Mouse (Mus musculus): Measurements from ENCODE around the gene Lck. TPM values are rescaled to one million over a fixed set of nuclear protein-coding genes. Genes with fewer than 3 reads are reported as not detected.

Gene Lck
- total RNA-seq (2021), result not detected
- long read RNA-seq, experiment 1, result 0 reads
- long read RNA-seq, experiment 2, result 0 reads

DNA sequence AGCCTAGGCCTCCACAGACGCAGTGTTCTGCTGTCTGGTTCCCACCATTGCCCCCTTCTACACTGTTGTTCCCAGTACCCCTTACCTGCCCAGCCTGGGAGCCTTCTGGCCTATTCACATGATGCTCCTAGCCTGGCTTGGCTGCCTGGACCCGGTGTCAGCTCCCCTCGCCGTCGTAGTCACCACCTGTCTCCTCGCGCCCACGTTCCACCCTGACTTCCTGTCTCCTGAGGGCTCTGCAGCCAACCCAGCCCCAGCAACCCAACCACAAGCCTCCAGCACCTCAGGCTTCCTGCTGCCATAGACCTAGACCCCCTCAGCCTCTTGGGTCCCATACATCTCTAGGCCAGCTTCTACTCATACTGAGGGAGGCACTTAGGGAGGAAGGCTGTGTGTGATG lies at the start of gene Lck:
Gene Lck (minus strand): TSS at position 212 of the 400 bp plus-strand sequence.
- no peak for DNase-seq (ENCODE audit: low spot score)

DNA sequence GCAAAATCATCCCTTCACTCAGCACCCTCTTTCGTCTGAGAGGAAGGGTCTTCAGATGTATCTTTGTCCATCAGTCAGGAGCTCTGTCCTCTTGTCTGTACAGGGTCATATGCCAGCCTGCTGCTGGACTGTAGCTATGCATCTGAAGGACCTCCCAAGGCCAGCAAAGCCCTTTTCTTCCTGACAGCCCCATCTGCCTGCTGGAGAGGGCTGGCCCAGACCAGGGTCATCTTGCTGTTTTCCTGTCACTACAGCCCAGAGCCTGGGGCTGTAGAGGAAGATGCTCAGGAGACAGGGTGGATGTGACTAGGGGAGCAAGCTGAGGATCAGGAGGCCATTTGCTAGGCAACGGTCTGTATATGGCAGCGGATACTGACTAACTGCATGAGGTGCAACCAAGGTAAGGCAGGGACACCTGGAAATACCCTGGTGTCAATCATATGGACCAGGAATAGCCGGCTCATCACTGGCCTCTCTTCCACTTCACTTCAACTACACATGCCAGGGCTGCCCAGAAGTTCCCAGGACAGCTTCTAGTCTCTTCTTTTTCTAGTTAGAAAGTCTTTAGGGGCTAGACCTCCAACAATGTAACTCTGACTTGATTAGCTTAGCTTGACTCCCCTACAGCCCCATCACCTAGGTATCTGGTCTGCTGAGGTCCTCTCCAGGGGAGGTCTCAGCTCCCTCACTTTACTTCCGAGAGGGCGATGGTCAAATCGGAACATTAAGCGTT lies 49.5 kb upstream of the Lck start:
- DNase-seq (ENCODE audit: low spot score), result no peak

DNA sequence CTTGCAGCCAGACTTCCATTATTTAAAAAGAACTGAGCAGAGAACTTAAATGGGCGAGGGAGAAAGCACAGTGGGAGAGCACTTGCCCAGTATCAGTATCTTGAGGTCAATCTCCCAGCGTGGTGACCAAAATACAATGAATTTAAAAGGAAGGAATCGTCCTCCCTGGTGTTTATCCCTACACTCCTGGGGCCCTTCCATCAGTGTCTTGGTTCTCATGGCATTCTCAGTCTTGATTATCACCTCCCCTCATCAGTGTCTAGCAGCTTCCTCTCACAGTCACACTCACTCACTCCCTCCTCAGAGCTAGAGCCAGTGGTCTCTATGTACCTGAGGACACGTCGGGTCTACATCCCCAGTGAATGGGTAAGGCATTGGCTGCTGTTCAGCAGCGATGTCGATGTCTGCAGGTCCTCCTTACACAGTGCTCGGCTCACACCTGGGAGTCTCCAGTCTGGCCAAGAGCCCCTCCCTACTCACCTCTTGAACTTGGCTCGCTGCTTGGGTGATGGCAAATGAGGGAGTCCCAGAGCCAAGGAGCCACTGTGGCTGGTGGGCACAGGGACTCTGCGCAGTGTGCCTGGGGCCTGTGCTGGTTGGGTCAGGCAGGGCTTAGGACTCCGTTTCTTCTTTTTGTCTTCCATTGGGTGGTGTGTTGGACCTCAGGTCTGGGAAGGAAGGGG lies 48.8 kb upstream of the Lck start:
- no peak for DNase-seq (ENCODE audit: low spot score)

DNA sequence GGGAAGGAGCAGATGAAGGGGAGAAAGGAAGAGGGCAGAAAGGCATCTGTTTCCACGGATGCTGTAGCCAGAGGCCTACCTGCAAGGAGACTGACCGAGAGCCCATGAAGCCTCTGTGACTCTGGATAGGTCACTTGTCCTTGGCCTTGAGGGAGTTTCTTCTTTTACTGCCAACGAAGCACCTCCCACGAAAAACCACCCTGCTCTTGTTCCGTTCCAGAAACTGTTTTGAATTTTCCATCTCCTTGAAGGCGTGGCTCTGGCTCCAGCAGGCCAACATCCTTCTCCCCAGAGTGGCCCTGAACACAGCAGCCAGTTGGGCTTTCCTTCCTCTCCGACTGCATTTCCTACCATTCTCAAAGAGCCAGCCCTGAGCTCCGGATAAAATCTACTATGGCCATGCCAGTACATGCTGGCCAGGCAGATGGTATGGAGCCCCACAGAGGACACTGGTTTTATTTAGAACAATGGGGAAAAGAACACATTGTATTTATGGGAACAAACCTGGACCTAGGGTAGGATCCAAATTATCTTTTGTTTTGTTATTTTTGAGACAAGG lies 47.9 kb upstream of the Lck start:
- DNase-seq (ENCODE audit: low spot score), result peak; percentile 55

DNA sequence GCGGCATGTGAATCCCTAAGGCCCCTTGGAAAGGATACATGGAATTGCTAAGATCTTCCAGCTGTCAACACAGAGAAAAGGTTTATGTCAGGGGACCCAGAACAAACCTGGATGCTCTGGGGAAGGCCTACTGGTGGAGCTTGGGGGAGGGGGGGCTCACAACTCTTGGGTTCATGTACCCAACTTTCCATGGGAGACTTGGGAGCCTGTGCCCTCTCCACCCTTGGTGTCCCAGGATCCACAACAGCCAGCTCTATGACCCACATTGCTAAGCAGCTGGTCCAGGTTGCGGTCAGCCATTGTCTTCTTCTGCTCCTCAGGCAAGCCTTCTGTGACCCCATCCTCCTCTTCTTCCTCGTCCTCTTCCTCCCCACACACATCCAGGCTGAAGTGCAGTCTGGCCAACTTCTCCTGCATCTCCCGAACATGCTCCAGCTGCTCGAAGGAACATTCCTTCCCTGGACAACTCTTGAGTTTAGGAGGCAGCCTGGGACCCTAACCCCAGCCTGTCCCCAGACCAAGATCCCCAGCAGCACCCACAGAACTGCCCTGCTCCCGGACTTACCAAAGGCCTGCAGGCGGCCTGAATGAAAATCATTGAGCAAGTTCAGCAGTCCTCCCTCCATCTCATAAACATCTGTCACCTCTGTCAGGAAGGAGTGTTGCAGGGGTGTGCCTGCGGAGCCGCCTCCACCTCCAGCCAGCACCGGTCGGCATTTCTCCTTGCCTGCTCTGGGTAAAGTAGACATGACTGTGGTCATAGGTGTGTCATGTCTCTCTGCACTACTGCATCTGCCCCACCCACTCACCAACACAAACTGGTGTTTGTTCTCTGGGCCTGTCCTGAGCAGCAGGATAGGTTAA lies 47.2 kb upstream of the Lck start:
- DNase-seq (ENCODE audit: low spot score), result no peak

DNA sequence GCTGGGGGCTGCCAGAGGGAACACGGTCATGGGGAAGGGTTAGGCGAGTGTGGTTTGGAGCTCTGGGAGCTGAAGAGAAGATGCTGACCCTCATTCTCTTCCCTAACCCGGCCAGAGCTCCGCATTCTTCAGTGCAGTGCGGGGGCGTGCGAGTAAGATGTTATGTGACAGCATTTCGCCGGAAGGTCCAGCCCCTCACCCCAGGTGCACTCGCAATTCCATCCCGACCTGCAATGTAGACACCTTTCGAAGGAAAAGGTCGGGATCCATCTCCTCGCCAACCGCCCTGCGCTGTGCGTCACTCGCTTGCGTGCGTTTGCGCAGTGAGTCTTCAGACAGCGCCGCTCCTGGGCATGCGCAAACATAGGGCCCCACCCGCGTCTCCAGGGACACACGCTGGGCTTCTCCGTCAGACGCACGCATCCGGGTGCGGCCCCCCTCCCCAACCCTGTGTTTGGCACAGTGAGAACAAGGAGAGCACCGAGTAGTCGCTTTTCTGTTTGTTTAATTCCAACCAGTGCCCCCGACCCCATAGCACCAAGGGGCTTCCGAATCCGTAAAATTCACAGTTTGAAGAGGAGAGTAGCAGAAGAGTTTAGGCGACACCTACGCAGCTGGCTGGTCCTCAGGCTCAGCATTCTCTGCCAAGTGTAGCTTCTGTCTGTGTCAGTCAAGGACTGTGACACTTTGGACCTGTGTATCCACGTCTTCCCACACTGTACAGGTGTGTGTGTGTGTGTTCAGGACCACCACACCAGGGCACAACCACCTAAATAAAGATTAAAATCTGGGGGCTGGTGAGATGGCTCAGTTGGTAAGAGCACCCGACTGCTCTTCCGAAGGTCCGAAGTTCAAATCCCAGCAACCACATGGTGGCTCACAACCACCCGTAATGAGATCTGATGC lies 45.6 kb upstream of the Lck start, which contains the start of gene Iqcc:
Gene Iqcc (minus strand): TSS at position 314 of the 906 bp plus-strand sequence.
- peak; percentile 97 for DNase-seq (ENCODE audit: low spot score)

DNA sequence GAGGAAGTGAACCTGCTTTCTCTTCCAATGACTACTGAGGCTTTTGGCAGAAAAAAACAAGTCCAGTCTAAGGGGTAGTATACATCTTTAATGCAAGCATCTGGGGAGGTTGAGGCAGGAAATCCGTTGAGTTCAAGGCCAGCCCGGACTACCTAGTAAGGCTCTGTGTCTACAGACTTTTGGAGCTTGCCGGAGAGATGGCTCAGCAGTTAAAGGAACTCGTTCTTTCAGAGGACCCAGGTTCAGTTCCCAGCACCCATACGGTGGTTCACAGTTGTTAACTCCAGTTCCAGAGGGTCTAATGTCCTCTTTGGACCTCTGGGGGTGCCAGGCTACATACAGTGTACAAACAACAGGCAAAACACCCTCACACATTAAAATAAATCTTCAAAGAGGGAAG lies 44.6 kb upstream of the Lck start:
- DNase-seq (ENCODE audit: low spot score), result no peak

DNA sequence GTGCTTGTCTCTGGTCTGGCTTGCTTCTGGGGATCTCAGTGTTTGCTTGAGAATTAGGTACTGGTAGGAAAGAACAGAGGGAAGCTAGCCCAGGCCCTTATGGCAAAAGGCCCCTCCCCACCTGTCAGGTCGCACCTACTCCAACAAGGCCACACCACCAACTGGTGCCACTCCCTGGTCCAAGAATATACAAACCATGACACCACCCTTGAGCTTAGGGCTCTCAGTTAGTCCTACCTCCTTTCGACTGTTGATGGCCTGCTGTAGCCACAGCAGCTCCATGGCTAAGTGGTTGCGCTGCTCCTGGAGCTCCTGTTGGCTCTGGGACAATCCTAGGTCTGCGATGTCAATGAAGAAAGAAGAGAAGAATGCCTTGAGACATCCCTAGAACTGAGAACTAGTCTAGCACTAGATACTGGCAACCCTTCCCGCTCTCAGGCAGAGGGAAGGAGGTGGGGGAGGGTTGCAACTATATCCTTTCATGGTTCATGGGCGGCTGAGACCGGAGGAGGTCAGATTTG lies 43.7 kb upstream of the Lck start:
- no peak for DNase-seq (ENCODE audit: low spot score)

DNA sequence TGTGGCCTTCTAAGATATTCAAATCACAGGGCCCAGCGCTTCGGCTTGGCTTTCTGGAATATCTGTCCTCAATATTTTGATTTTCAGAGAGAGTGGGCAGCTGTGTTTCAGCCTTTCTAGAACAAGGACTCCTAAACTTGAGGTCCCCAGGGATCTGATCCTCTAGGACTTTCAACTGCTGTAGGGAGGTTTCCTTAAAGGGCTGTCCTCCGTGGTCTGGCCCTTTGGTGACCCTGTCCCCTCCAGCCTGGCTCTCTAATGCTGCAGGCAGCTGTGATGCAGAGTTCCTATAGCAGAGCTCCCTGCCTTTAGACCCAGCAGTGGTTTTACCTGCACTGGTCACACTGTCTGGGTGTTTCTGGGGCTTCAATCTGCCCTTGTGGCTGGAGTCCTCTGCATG lies 43.2 kb upstream of the Lck start:
- DNase-seq (ENCODE audit: low spot score), result no peak

DNA sequence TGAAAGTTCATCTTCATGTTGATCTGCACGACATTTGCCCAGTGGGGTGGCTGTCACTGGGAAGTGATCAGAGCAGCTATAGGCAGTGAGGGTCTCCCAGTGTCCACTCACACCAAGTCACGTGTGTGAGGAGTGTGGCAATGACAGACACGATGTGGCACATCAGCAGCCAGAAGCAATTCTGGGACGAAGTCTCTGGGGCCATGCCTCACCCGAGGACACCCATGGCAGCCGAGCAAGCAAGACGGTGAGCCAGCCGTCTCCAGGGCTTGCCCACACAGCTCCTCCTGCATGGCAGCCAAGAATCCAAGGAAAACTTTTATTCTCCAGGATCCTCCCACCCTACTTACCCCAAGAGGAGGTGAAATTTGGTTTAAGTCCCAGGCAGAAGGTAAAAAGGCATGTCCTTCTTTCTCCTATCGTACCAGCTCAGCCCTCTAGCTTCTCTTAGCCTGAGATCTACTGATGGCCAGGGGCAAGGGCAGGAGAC lies 42.4 kb upstream of the Lck start:
- no peak for DNase-seq (ENCODE audit: low spot score)

DNA sequence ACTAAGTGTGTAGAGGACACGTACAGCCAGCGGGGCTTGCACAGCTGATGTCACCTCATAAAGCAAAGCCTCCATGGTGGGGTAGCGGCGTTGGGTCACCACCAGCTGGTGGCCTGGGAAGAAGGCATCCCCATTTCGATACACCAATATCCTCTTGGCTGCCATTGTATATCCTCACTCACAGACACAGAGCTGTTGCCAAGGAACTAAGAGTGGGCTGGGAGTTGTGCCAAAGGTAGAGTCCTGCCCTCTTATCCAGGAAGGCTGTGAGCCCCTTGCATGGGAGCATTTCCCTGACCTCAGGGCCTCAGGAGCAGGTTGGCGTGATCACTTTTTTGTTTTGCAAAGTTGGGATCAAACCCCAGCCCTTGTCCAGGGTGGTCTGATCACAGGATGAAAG lies 40.7 kb upstream of the Lck start, which contains the start of gene Dcdc2b:
Gene Dcdc2b (minus strand): TSS at position 165 of the 400 bp plus-strand sequence.
- no peak for DNase-seq (ENCODE audit: low spot score)

DNA sequence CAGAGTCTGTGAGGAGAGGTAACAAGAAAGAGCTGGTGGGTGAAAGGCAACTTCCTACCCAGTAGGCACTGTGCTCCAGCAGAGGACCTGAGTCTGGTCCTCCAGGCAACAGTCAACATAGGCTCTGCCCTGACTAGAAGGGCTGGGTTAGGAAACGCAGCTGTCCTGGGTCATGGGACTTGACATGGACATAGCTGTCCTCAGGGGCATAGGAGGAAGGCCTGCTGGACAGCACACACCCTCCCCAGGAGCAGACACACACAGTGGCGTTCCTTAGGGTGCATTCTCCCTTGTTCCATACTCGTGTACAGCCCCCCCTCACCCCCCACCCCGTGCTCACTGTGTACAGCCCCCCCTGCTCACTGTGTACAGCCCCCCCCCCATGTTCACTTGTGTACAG lies 37.0 kb upstream of the Lck start:
- DNase-seq (ENCODE audit: low spot score), result no peak

DNA sequence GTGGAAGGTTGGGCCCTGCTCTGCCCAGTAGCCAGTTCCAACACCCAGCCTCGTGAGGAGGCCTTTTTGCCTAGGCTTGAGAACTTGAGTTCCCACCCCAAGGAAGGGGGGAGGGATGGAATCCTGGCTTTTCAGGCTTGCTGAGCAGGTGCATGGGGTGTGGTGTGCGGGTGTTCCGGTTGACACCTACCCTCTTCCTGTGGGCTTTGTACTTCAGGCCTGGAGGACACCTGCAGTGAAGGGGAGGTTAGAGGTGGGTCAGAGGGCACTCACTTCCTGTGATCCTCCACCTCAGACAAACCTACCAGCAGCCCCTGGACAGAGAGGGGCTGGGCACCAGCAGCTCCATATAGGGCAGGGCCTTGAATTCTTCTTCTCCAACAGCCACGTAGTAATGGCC lies 36.6 kb upstream of the Lck start:
- DNase-seq (ENCODE audit: low spot score), result no peak

DNA sequence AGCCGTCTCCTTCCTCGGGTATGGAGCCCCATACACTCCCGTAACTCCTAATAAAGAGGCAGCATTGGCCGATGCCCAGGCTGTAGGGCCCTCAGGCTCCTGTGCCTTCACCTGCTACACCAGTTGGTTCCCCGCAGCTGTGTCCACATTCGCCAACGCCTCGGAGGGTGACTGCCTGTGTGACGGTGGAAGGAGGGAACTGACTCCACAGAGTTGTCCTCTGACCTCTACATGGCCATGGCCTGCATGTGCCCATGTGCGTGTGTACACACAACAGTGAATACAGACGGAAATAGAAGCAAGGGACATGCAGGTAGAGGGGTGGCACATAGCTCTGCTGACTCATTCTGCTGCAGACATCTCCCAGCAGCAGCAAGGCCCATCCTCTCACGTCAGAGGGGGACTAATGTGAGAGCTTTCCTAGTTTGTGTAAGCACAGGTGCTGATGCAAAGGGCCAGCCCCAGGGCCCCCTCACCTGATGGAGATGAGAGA lies 35.7 kb upstream of the Lck start:
- no peak for DNase-seq (ENCODE audit: low spot score)

DNA sequence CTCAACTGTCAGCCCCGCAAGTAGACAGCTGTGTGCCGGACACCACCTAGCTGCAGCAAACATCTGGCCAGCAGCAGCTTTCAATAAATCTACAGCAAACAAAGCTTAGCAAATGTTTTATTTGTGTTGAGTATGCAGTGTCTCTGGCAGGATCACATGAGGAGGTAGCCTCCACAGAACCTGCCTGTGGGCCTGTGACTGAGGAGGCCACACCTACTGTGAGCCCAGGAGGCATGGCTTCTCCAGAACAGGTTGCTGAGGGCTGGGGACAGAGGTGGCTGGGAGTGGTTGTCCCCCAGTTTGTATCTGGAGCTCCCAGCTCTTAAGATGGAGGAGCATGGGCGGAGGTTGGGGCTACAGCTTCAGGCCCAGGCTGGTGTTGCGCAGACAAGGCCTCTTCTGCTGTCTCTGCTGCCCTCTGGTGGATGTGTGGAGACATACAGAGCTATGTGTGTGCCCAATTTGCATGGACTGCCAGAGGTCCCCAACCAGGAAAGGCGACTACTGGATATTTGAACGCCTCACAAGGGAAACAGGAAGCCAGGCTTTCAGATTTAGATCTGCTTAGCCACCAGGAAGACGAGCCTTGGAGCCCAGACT lies 35.1 kb upstream of the Lck start:
- peak; percentile 84 for DNase-seq (ENCODE audit: low spot score)

DNA sequence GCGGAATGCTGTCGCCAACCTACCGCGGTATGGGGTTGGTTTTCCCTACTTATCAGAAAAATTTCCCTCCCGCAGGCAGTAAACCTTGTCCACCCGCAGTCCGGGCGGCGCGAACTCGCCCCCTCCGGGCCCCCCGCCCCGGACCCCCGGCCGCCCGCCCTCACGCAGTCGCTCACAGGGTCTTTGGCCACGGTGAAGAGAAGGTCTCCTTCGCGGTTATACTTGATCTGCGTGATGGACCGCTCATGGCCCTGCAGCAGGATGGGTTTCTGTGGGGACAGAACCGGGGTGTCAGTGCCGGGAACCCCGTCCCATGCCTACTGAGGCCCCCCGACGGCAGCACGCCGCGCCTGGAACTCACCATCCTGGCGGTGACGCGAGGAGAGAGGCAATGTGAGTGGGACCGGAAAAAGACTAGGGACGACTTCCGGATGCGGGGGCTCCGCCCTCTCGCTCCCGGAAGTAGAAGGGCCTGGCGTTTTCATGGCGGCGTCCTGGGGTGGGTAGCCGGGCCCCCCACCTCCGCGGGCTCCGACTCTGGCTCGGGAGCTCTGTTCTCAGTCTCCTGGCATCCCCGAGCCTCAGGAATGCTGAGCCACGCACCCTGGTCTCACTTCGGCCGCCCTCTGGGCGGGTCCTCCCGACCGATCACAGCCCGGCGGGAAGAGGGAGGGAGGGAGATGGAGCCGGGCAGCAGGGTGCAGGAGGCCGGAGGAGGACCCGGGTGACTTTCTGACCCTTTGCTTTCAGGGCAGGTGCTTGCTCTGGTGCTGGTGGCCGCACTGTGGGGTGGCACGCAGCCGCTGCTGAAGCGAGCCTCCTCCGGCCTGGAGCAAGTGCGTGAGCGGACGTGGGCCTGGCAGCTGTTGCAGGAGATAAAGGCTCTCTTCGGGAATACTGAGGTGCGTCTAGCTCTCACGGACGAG lies 27.1 kb upstream of the Lck start, which contains the start of the genes Eif3i and Tmem234:
Gene Eif3i (minus strand): TSS at position 416 of the 926 bp plus-strand sequence.
Gene Tmem234 (plus strand): TSS at position 436 of the 926 bp plus-strand sequence.
- DNase-seq (ENCODE audit: low spot score), result peak; percentile 81

DNA sequence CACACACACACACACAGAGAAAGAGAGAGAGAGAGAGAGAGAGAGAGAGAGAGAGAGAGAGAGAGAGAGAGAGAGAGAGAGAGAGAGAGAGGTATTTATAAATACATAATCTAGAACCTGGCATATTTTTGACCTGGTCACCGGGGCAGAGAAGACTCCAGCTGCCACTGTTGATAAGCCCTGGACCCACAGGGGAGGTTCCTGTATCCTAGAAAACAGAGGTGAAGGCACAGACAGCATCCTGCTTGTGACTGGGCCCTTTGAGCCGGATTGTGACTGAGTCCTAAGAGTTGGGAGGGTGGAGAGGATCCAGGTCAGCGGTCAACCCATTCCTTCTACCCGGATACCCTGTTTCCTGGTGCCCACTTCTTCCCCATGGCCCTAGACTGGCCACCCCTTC lies 15.4 kb upstream of the Lck start:
- no peak for DNase-seq (ENCODE audit: low spot score)

DNA sequence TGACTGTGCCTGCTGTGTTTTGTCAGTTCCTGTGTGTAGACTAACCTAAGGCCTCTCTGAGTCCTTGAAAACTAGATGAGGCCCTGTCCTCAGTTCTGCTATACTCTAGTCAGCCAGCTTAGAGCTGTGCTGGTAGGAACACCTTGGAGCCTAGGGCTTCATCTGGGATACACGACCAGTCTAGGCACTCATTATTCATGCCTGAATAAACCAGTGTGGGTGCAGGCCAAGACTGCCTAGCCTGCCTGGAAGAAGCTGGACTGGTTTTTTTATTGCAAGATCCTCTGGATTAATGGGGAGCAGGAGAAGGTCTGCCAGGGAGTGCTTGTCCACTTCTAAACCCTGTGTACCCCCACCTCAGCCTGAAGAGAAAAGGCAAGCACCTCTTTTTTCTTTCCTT lies 13.5 kb upstream of the Lck start:
- DNase-seq (ENCODE audit: low spot score), result no peak

All from gastrocnemius, adult 18-20 months (tissue).